Mouse (Mus musculus) forebrain, embryonic 16.5 days (tissue): ENCODE measurements around the gene Slc7a15. TPM values are rescaled to one million over a fixed set of nuclear protein-coding genes. Genes with fewer than 3 reads are reported as not detected.

Source experiments
- ATAC-seq: fragments of 200-750 bp; cut with Nextera tagmentation; 2 replicates; pipeline ENCODE4 v1.8.0; 2017; ENCODE audit warnings: mild to moderate bottlenecking, moderate library complexity
- H3K27ac ChIP-seq: fragments of 300-500 bp; sonication (generic); 2 replicates; pipeline ENCODE4 v1.5.1; 2014; ENCODE audit warnings: low read length, control low read depth
- H3K27me3 ChIP-seq: fragments of 300-500 bp; sonication (generic); replicated peaks from 2 replicates; pipeline ENCODE4 v1.6.1; 2014; ENCODE audit warnings: low read length; ENCODE audit not compliant: control insufficient read depth, insufficient read depth
- H3K36me3 ChIP-seq: fragments of 300-500 bp; sonication (generic); 2 replicates; pipeline ENCODE4 v1.6.1; 2014; ENCODE audit not compliant: control insufficient read depth, insufficient read depth
- H3K4me1 ChIP-seq: fragments of 300-500 bp; sonication (generic); replicated peaks from 2 replicates; pipeline ENCODE4 v1.6.1; 2014; ENCODE audit warnings: low read length; ENCODE audit not compliant: control insufficient read depth, insufficient read depth
- H3K4me2 ChIP-seq: fragments of 300-500 bp; sonication (generic); 2 replicates; pipeline ENCODE4 v1.6.1; 2014; ENCODE audit warnings: mild to moderate bottlenecking, low read length, control low read depth
- H3K4me3 ChIP-seq: fragments of 300-500 bp; sonication (generic); replicated peaks from 2 replicates; pipeline ENCODE4 v1.5.1; 2014; ENCODE audit warnings: mild to moderate bottlenecking, low read length, control low read depth
- H3K9ac ChIP-seq: fragments of 300-500 bp; sonication (generic); replicated peaks from 2 replicates; pipeline ENCODE4 v1.6.1; 2014; ENCODE audit warnings: low read depth, low read length, control low read depth
- H3K9me3 ChIP-seq: fragments of 300-500 bp; sonication (generic); 2 replicates; pipeline ENCODE4 v1.6.1; 2016; ENCODE audit warnings: low read length; ENCODE audit not compliant: control insufficient read depth
- WGBS: fragments of 180-500 bp; shearing (Covaris S2); extraction: QIAGEN DNeasy Blood & Tissue Kit; methylation state at CpG from one replicate; pipeline ENCODE4 v1.1.7; 2014; 5-methylcytosine and 5-hydroxymethylcytosine counted together
- polyA plus RNA-seq: library from polyadenylated mRNA; unstranded; fragments of >200 nt; fragmentation: Nextera tagmentation; extraction: Ambion mirVana; gene quantifications from 2 replicates; pipeline ENCODE4 v1.2.1, GENCODE M21; 2015

The Slc7a15 gene
- polyA plus RNA-seq, 1 experiment from 2014 or later: not detected

- ATAC-seq: no peak
- 79% methylated on average over 4 of the region's 4 CpGs for WGBS
- H3K27ac ChIP-seq: no peak overlapping the region
These were observed 56.5 kb downstream of the Slc7a15 start for GRCm38 (mm10) chr12:8542371-8542770.

GRCm38 (mm10) chr12:8539471-8539870 lies 59.4 kb downstream of the Slc7a15 start:
- H3K27ac ChIP-seq: no peak overlapping the region
- no peaks in the 10 kb centered on the region for H3K9me3 ChIP-seq
- H3K4me2 ChIP-seq: no peak overlapping the region
- no peak overlapping the region for H3K9ac ChIP-seq
- H3K36me3 ChIP-seq: no peaks in the 10 kb centered on the region
- no peaks in the 10 kb centered on the region; the same call in 1 of the 2 replicates for H3K4me1 ChIP-seq
- ATAC-seq: no peak
- H3K4me3 ChIP-seq: no peak overlapping the region
- H3K27me3 ChIP-seq: no peaks in the 10 kb centered on the region
- 88% methylated on average over 13 of the region's 13 CpGs for WGBS

More at GRCm38 (mm10) chr12:8542371-8542770, 56.5 kb downstream of the Slc7a15 start:
- Histone ChIP-seq H3K36me3 (no peaks in the 10 kb centered on the region), H3K4me1 (no peaks in the 10 kb centered on the region; the same call in 1 of the 2 replicates), H3K9ac (no peak overlapping the region), H3K27me3 (no peaks in the 10 kb centered on the region), H3K4me3 (no peak overlapping the region), H3K9me3 (no peaks in the 10 kb centered on the region), H3K4me2 (no peak overlapping the region)

- no peak for ATAC-seq
- Histone ChIP-seq H3K27me3 (no peaks in the 10 kb centered on the region), H3K27ac (no peak overlapping the region), H3K9ac (no peak overlapping the region), H3K9me3 (no peaks in the 10 kb centered on the region), H3K4me2 (no peak overlapping the region), H3K36me3 (no peaks in the 10 kb centered on the region), H3K4me3 (no peak overlapping the region), H3K4me1 (no peaks in the 10 kb centered on the region; the same call in 1 of the 2 replicates)
- 85% methylated on average over 5 of the region's 5 CpGs for WGBS
These were observed 61.6 kb downstream of the Slc7a15 start for GRCm38 (mm10) chr12:8537291-8537690.

GRCm38 (mm10) chr12:8536221-8536965 lies 62.5 kb downstream of the Slc7a15 start:
- H3K9me3 ChIP-seq: no peaks in the 10 kb centered on the region
- no peak for ATAC-seq
- no peak overlapping the region for H3K4me3 ChIP-seq
- no peaks in the 10 kb centered on the region for H3K27me3 ChIP-seq
- WGBS: 77% methylated on average over 9 of the region's 9 CpGs
- H3K9ac ChIP-seq: no peak overlapping the region
- H3K36me3 ChIP-seq: no peaks in the 10 kb centered on the region
- H3K4me1 ChIP-seq: no peaks in the 10 kb centered on the region
- H3K4me2 ChIP-seq: no peak overlapping the region
- H3K27ac ChIP-seq: no peak overlapping the region

GRCm38 (mm10) chr12:8535596-8535995 lies 63.3 kb downstream of the Slc7a15 start:
- 89% methylated on average over 7 of the region's 7 CpGs for WGBS
- Histone ChIP-seq H3K4me2 (no peak overlapping the region), H3K4me1 (no peaks in the 10 kb centered on the region), H3K36me3 (no peaks in the 10 kb centered on the region), H3K9ac (no peak overlapping the region), H3K4me3 (no peak overlapping the region), H3K27ac (no peak overlapping the region), H3K27me3 (no peaks in the 10 kb centered on the region), H3K9me3 (no peaks in the 10 kb centered on the region)
- no peak for ATAC-seq

- Histone ChIP-seq H3K9me3 (no peaks in the 10 kb centered on the region), H3K4me2 (no peak overlapping the region), H3K36me3 (no peaks in the 10 kb centered on the region), H3K4me3 (no peak overlapping the region), H3K4me1 (no peaks in the 10 kb centered on the region), H3K27ac (no peak overlapping the region), H3K9ac (no peak overlapping the region), H3K27me3 (no peaks in the 10 kb centered on the region)
- 79% methylated on average over 1 of the region's 1 CpGs for WGBS
- ATAC-seq: no peak
These were observed 64.0 kb downstream of the Slc7a15 start for GRCm38 (mm10) chr12:8534915-8535314.

- no peaks in the 10 kb centered on the region for H3K9me3 ChIP-seq
- no peak overlapping the region for H3K4me3 ChIP-seq
- no peaks in the 10 kb centered on the region for H3K4me1 ChIP-seq
- ATAC-seq: no peak
- no peaks in the 10 kb centered on the region for H3K36me3 ChIP-seq
- H3K27ac ChIP-seq: no peak overlapping the region
- H3K9ac ChIP-seq: no peak overlapping the region
- H3K4me2 ChIP-seq: no peak overlapping the region
- 85% methylated on average over 5 of the region's 5 CpGs for WGBS
- no peaks in the 10 kb centered on the region for H3K27me3 ChIP-seq
These were observed 71.1 kb downstream of the Slc7a15 start for GRCm38 (mm10) chr12:8527770-8528169.

- H3K36me3 ChIP-seq: no peaks in the 10 kb centered on the region
- 73% methylated on average over 1 of the region's 1 CpGs for WGBS
- no peak overlapping the region for H3K27ac ChIP-seq
- ATAC-seq: no peak
- no peaks in the 10 kb centered on the region for H3K4me1 ChIP-seq
- no peak overlapping the region for H3K4me2 ChIP-seq
- H3K4me3 ChIP-seq: no peak overlapping the region
- H3K27me3 ChIP-seq: no peaks in the 10 kb centered on the region
- H3K9ac ChIP-seq: no peak overlapping the region
- H3K9me3 ChIP-seq: no peaks in the 10 kb centered on the region
These were observed 71.7 kb downstream of the Slc7a15 start for GRCm38 (mm10) chr12:8527175-8527574.

GRCm38 (mm10) chr12:8524062-8524461 lies 74.8 kb downstream of the Slc7a15 start:
- H3K27me3 ChIP-seq: no peaks in the 10 kb centered on the region
- H3K4me3 ChIP-seq: no peak overlapping the region
- no peak overlapping the region for H3K9ac ChIP-seq
- H3K4me1 ChIP-seq: no peaks in the 10 kb centered on the region
- H3K9me3 ChIP-seq: no peaks in the 10 kb centered on the region
- H3K4me2 ChIP-seq: no peak overlapping the region
- H3K27ac ChIP-seq: no peak overlapping the region
- 59% methylated on average over 5 of the region's 5 CpGs for WGBS
- no peaks in the 10 kb centered on the region for H3K36me3 ChIP-seq
- no peak for ATAC-seq
